Mouse (Mus musculus): ENCODE results near the gene Acin1.

The Acin1 gene

GRCm38 (mm10) chr14:54610648-54611047 lies 76.1 kb downstream of the Acin1 start:
- DNase-seq (ENCODE audit: extremely low read depth, low read depth, low spot score): no peak

DNA sequence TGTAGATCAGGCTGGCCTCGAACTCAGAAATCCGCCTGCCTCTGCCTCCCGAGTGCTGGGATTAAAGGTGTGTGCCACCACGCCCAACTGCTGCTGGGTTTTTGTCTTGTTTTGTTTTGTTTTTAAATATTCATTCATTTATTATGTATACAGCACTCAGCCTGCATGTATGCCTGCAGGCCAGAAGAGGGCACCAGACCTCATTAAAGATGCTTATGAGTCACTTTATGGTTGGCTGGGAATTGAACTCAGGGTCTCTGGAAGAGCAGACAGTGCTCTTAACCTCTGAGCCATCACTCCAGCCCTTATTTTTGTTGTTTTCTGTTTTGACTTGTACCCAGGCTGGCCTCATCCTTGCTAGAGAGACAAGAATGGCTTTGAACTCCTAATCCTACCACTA lies 76.8 kb downstream of the Acin1 start:
- no peak for DNase-seq (ENCODE audit: extremely low read depth, low read depth, low spot score)

DNA sequence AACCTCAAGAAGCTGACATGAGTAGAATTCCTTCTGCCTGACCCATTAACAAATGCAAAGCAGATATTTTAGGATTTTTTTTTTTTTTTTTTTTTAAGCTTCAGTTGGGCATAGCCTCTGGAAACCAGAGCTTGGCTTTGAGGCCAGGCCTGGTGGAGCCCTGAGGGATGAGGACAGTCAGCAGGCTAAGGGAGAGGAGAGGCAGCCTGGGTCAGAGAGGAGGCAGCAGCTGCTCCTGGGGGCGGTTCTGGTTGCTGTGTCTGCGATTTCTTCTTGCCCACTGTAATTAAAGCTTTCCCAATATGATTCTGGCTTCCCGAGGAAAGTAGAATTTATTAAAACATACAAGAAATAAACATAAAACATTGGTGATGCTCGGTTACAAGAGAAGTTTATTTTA lies 77.5 kb downstream of the Acin1 start:
- no peak for DNase-seq (ENCODE audit: extremely low read depth, low read depth, low spot score)

- DNase-seq (ENCODE audit: extremely low read depth, low read depth, low spot score): no peak
These were observed 79.5 kb downstream of the Acin1 start for GRCm38 (mm10) chr14:54607226-54607625.

GRCm38 (mm10) chr14:54605752-54606321 lies 80.9 kb downstream of the Acin1 start, which contains the start of gene 4931414P19Rik:
Gene 4931414P19Rik (minus strand): TSS chr14:54605993.
- no peak for DNase-seq (ENCODE audit: extremely low read depth, low read depth, low spot score)

GRCm38 (mm10) chr14:54603686-54604085 lies 83.0 kb downstream of the Acin1 start:
- DNase-seq (ENCODE audit: extremely low read depth, low read depth, low spot score): no peak

GRCm38 (mm10) chr14:54603038-54603654 lies 83.6 kb downstream of the Acin1 start:
- peak; percentile 66 for DNase-seq (ENCODE audit: extremely low read depth, low read depth, low spot score)

GRCm38 (mm10) chr14:54602613-54603012 lies 84.1 kb downstream of the Acin1 start:
- DNase-seq (ENCODE audit: extremely low read depth, low read depth, low spot score): no peak

- no peak for DNase-seq (ENCODE audit: extremely low read depth, low read depth, low spot score)
These were observed 85.1 kb downstream of the Acin1 start for GRCm38 (mm10) chr14:54601601-54602000.

GRCm38 (mm10) chr14:54597084-54597483 lies 89.6 kb downstream of the Acin1 start:
- DNase-seq (ENCODE audit: extremely low read depth, low read depth, low spot score): no peak

DNA sequence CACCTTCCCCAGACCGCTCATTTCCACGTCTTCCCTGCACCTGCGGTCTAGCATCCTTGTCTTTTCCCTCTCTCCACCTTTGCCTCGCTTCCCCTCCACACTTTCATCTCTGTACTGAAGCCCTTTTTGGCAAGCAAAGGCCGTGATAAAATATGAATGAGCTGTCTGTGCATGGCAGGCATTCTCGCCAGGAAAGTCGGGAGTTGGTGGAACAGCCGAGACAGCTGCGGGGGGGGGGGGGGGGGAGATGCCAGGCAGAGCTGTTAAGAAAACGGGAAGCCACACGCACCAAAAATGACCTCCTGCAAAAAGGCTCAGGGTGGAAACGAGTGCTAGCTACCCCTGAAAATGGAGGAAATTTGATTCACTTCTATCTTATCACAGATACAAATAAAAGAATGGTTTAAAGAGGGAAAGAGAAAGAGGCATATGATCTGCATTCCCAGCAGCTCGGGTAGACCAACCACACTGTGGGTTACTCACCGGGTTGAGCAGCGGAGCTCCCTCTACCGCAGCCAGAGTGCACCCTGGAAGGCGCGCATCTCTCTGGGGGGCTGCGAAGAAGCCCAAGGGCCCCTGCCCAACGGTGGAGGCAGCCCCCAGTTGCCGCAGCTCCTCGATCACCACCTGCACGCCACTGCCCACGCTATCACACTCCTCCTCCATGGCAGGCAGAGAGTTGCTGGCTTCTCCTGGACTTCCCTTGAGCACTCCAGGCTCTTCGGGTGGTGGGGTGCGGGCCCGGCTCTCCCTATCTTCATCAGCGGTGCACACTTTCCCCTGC lies 91.9 kb downstream of the Acin1 start:
- no peak for DNase-seq (ENCODE audit: extremely low read depth, low read depth, low spot score)

DNA sequence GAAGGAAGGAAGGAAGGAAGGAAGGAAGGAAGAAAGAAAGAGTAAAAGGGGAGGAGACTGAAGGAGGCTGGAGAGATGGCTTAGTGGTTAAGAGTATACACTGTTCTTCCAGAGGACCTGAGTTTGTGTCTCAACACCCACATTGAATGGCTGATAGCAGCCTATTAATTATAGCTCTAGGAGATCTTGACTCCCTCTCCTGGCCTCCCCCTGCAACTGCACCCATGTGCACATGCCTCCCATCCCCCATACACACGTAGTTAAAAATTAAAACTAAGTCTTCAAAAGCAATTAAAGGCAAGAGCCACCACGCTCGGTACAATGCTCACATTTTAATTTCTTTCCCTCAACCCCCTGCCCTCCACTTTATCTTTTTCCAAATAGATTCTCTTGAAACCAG lies 92.7 kb downstream of the Acin1 start:
- DNase-seq (ENCODE audit: extremely low read depth, low read depth, low spot score): no peak

GRCm38 (mm10) chr14:54592319-54592934 lies 94.3 kb downstream of the Acin1 start:
- DNase-seq (ENCODE audit: extremely low read depth, low read depth, low spot score): no peak

All from fat pad, adult 2 months (tissue).